Mouse (Mus musculus) MEL (cell line): ENCODE data around the gene Prkcb.

ENCODE experiments used
- BHLHE40 ChIP-seq: IDR thresholded peaks from 2 replicates; pipeline ENCODE4 v1.6.1; 2012; ENCODE audit warnings: low read depth, mild to moderate bottlenecking, inconsistent platforms, low read length, improper control_type of control experiment, borderline replicate concordance
- CTCF ChIP-seq, 3 experiments: IDR thresholded peaks in 2 of 3; conservative IDR thresholded peaks in 1 of 3; 2 replicates each; pipeline ENCODE4 v1.5.1; 2011 to 2012; ENCODE audit warnings: low read length in 3 of 3, low read depth in 2 of 3, mild to moderate bottlenecking in 2 of 3, improper control_type of control experiment in 1 of 3, inconsistent platforms in 1 of 3, mixed read lengths in 1 of 3, moderate library complexity in 1 of 3; ENCODE audit not compliant: control insufficient read depth in 1 of 3, insufficient read depth in 1 of 3, poor library complexity in 1 of 3, severe bottlenecking in 1 of 3
- EP300 ChIP-seq, 2 experiments: IDR thresholded peaks; 2 replicates each; pipeline ENCODE4 v1.6.1; 2011; ENCODE audit warnings: improper control_type of control experiment in 2 of 2, low read length in 2 of 2, low read depth in 1 of 2, mild to moderate bottlenecking in 1 of 2
- MEF2A ChIP-seq: IDR thresholded peaks from 2 replicates; pipeline ENCODE4 v1.6.1; 2014; ENCODE audit warnings: low read depth, mild to moderate bottlenecking, inconsistent platforms, low read length, improper control_type of control experiment; ENCODE audit not compliant: poor library complexity, insufficient replicate concordance, severe bottlenecking; ENCODE audit errors: extremely low read depth
- MYB ChIP-seq: IDR thresholded peaks from 2 replicates; pipeline ENCODE4 v1.6.1; 2011; ENCODE audit warnings: mild to moderate bottlenecking, low read depth, low read length, improper control_type of control experiment
- POLR2A ChIP-seq, 2 experiments: IDR thresholded peaks; 2 replicates each; pipeline ENCODE4 v1.6.1; 2011 to 2012; ENCODE audit warnings: low read length in 2 of 2, mild to moderate bottlenecking in 2 of 2, control low read depth in 1 of 2, improper control_type of control experiment in 1 of 2, low read depth in 1 of 2, moderate library complexity in 1 of 2; ENCODE audit not compliant: control insufficient read depth in 1 of 2, insufficient read depth in 1 of 2, poor library complexity in 1 of 2
- TCF12 ChIP-seq: IDR thresholded peaks from 2 replicates; pipeline ENCODE4 v1.6.1; 2014; ENCODE audit warnings: low read depth, mild to moderate bottlenecking, inconsistent platforms, low read length, improper control_type of control experiment, moderate library complexity

DNA sequence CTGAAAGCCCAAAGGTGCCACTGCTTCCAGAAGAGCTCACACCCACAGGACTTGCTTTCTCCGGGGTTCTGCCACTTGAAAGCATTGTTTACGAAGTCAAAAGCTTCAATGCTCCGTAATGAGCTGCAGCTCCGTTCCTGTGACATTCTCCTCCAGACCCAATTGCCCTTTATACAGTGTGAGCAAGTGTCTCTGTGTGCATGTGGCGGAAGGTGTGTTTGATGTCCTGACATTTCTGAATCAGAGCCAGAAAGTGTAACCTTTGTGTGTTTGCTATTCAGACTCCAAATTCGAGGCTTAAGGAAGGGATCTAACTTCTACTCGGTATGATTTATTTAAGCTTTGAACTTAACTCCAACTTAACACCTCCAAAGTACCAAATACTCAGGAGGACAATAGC is 321.6 kb downstream of the Prkcb start:
- TF ChIP-seq POLR2A (IDR thresholded peaks at IDR 0.05; ENCODE audit: control insufficient read depth in 1 of 2, insufficient read depth in 1 of 2, low read depth in 1 of 2, low read length in 2 of 2, poor library complexity in 1 of 2), result no peak
- TF ChIP-seq MYB, result no peak
- TF ChIP-seq CTCF (IDR thresholded peaks at IDR 0.05 in 2 of 3, conservative IDR thresholded peaks at IDR 0.05 in 1 of 3; ENCODE audit: control insufficient read depth in 1 of 3, insufficient read depth in 1 of 3, low read depth in 2 of 3, low read length in 3 of 3, poor library complexity in 1 of 3, severe bottlenecking in 1 of 3), result no peak
- no peak for TF ChIP-seq MEF2A
- TF ChIP-seq EP300 (IDR thresholded peaks at IDR 0.05; ENCODE audit: low read depth in 1 of 2, low read length in 2 of 2), result no peak
- TF ChIP-seq TCF12, result no peak
- no peak for TF ChIP-seq BHLHE40
